Mouse (Mus musculus) G1E (cell line): Measurements from ENCODE around the gene 1300017J02Rik.

Experiments
- CTCF ChIP-seq: IDR thresholded peaks from 2 replicates; pipeline ENCODE4 v1.5.1; 2012; ENCODE audit warnings: low read depth, low read length, inconsistent platforms, mixed read lengths
- GATA1 ChIP-seq: IDR thresholded peaks from 2 replicates; pipeline ENCODE4 v1.6.1; 2012; ENCODE audit warnings: borderline replicate concordance, low read length, inconsistent platforms, mixed read lengths
- GATA2 ChIP-seq: IDR thresholded peaks from 2 replicates; pipeline ENCODE4 v1.6.1; 2012; ENCODE audit warnings: low read depth, low read length, inconsistent platforms, borderline replicate concordance
- TAL1 ChIP-seq: conservative IDR thresholded peaks from 2 replicates; pipeline ENCODE4 v1.6.1; 2012; ENCODE audit warnings: low read depth, low read length, inconsistent platforms, mixed read lengths

DNA sequence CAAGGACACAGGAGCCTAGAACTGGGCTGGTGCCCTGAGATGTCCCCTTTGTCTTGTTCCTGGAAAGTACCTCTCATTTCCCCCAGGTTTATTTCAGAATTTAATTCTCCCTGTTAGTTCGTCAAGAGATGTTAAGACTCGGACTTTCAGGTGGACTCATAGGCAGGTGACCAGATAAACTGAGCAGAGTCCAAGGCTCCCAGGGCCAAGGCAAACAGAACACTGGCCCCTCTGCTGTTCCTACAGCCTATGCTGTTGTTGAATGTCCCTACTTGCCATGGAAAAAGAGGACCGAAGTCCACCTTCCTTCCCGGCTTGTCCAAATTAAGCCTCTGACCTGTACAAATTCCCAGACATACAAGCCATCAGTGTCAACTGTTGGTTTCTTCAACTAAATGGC lies 61.2 kb downstream of the 1300017J02Rik start:
- TF ChIP-seq GATA1 (no peak), CTCF (no peak), GATA2 (no peak), TAL1 (no peak)
